Mouse (Mus musculus): ENCODE measurements around the gene Prkag2.
A peak's percentile ranks its signal among the peaks of the same experiment; 100 is the strongest.

Prkag2 gene

GRCm38 (mm10) chr5:24995576-24996100, 104.8 kb downstream of the Prkag2 start:
- DNase-seq (ENCODE audit: extremely low spot score), result no peak

- DNase-seq (ENCODE audit: extremely low spot score), result no peak
Observed at GRCm38 (mm10) chr5:24993190-24993589, 107.3 kb downstream of the Prkag2 start.

- no peak for DNase-seq (ENCODE audit: extremely low spot score)
Observed at GRCm38 (mm10) chr5:24991575-24991974, 108.9 kb downstream of the Prkag2 start.

- DNase-seq (ENCODE audit: extremely low spot score), result no peak
Observed at GRCm38 (mm10) chr5:24990460-24990859, 110.0 kb downstream of the Prkag2 start.

- DNase-seq (ENCODE audit: extremely low spot score), result no peak
Observed at GRCm38 (mm10) chr5:24989683-24990082, 110.8 kb downstream of the Prkag2 start.

- DNase-seq (ENCODE audit: extremely low spot score), result no peak
Observed at GRCm38 (mm10) chr5:24986956-24987355, 113.5 kb downstream of the Prkag2 start.

- DNase-seq (ENCODE audit: extremely low spot score), result no peak
Observed at GRCm38 (mm10) chr5:24986204-24986940, 114.1 kb downstream of the Prkag2 start.

GRCm38 (mm10) chr5:24985434-24986176, 114.8 kb downstream of the Prkag2 start:
- DNase-seq (ENCODE audit: extremely low spot score), result no peak

- DNase-seq (ENCODE audit: extremely low spot score), result no peak
Observed at GRCm38 (mm10) chr5:24984157-24984556, 116.3 kb downstream of the Prkag2 start.

- peak; percentile 54 for DNase-seq (ENCODE audit: extremely low spot score)
Observed at GRCm38 (mm10) chr5:24983539-24983938, 116.9 kb downstream of the Prkag2 start.

GRCm38 (mm10) chr5:24982258-24982657, 118.2 kb downstream of the Prkag2 start:
- DNase-seq (ENCODE audit: extremely low spot score), result no peak

GRCm38 (mm10) chr5:24981765-24982164, 118.7 kb downstream of the Prkag2 start:
- DNase-seq (ENCODE audit: extremely low spot score), result no peak

GRCm38 (mm10) chr5:24979968-24980345, 120.5 kb downstream of the Prkag2 start:
- DNase-seq (ENCODE audit: extremely low spot score), result no peak

GRCm38 (mm10) chr5:24979312-24979967, 121.0 kb downstream of the Prkag2 start:
- DNase-seq (ENCODE audit: extremely low spot score), result no peak

GRCm38 (mm10) chr5:24976907-24977306, 123.5 kb downstream of the Prkag2 start:
- no peak for DNase-seq (ENCODE audit: extremely low spot score)

GRCm38 (mm10) chr5:24976236-24976635, 124.2 kb downstream of the Prkag2 start:
- no peak for DNase-seq (ENCODE audit: extremely low spot score)

GRCm38 (mm10) chr5:24975100-24975499, 125.3 kb downstream of the Prkag2 start:
- no peak for DNase-seq (ENCODE audit: extremely low spot score)

GRCm38 (mm10) chr5:24973672-24974225, 126.7 kb downstream of the Prkag2 start:
- DNase-seq (ENCODE audit: extremely low spot score), result no peak

GRCm38 (mm10) chr5:24973228-24973627, 127.2 kb downstream of the Prkag2 start:
- DNase-seq (ENCODE audit: extremely low spot score), result no peak

- DNase-seq (ENCODE audit: extremely low spot score), result no peak
Observed at GRCm38 (mm10) chr5:24970552-24971275, 129.7 kb downstream of the Prkag2 start.

- no peak for DNase-seq (ENCODE audit: extremely low spot score)
Observed at GRCm38 (mm10) chr5:24969241-24969880, 131.1 kb downstream of the Prkag2 start.

All from embryo, embryonic 9.5 days (tissue).